Mouse (Mus musculus) kidney, adult 8-10 months (tissue): ENCODE data around the gene Tns1.
A peak's percentile ranks its signal among the peaks of the same experiment; 100 is the strongest.

Experiments used
- DNase-seq, 2 experiments: peaks; one replicate each; pipeline ENCODE4 v3.0.0; 2022

The Tns1 gene

DNA sequence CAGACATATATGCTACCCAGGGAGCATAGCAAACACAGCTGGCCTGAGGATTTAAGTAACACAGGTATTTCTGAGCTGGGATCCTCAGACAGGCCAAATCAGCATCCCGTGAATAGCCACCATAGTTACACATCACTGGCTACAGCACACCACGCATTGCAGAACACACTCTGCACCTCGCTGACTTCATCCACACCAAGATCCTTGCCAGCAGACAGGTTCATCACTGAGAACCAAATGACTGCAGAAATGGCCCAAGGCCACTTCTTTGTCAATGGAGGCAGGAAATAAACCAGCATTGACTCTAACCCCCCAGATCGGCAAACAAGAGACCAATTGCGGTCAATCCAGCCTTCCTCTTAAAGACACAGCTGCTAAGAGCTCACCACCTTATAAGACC lies 66.7 kb downstream of the Tns1 start:
- DNase-seq: peak; percentile 72 to 74

DNA sequence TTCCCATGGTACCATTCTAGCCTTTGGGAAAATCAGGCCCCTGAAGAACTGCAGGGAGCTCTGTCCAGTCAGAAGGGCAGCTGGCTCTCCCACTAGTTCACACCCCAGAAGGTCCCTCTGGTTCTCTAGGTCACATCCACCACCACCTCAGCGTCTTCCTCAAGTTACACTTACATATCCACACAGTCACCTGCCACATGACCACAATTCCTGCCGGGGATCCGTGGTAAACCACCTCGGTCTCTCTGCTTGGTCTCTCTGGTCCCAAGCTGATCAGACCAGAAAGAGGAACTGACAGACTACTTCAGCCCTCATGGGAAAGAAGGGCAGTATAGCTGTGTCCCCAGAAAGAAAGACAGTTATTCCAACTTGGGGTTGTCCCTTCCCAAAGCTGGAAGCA lies 68.7 kb downstream of the Tns1 start:
- DNase-seq: no peak

DNA sequence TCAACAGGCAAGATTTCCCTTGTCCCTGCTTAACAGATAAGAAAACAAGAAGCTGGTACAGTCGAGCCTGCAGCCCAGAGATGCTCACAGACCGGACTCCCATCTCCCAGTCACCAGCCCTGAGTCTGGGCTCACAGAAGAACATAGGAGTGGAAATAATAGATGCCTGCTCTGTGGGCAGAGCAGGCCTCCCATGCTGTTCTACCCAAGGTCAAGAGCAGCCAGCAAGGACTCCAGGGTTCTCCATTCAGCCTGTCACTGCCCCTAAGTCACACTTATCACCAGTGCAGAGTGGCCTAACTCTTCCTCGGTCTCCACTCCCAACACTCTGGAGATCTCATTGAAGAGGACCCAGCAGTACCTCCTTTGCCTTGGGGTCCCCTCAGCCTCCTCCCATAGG lies 69.8 kb downstream of the Tns1 start:
- no peak for DNase-seq

DNA sequence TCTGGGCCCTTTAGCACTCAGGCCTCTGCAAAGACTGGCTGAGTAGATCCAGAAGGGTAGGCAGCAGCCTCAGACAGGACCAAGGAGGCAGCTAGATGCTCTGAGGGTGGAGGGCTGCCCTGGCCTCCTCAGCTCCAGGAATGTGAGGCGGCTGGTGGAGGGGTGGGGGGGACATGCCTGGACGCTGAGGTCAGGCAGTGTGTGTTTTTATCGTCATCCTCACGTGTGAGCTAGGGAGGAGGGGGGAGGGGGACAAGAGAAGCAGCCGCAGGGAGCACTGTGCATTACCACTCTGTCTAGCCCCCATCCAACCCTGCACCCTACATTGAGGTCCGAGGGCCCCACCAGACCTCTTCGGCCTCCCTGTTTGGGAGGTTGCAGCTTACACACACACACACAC lies 70.2 kb downstream of the Tns1 start:
- no peak for DNase-seq

DNA sequence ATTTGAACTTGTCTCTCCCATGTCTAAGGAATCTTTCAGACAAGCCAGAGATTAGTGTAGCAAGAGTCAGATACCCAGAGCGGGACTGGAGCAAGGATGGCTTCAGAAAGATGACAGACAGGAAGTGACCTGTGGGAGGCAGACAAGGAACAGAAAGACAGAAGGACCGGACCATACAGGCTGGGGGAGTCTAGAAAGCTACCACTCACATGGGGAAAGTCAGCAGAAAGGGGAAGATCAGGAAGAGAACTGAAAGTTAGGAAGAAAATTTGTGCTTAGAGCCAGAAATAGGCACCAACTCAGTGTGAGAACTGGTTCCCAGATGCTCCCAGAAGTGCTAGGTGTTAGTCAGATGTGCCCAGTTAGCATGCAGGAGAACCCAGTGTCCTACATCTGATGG lies 71.2 kb downstream of the Tns1 start:
- no peak for DNase-seq

DNA sequence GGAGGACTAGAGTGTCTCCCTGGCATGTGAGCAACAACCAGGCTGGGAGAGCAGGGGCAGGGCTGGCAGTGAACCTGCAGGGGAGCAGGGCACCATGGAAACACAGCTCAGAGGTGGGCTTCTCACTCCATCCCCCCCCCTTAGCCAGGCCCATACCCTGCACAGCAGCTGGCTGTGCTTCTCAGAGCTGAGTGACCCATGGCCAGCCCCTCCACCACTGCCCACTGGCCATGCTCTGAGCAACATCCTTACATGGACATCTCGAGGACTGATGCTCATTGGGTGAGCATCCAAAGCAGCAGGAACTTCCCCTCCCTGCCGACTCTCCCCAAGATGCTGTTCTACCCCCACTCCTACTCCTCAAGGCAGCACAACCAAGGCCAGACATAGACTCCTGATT lies 72.9 kb downstream of the Tns1 start:
- DNase-seq: no peak

DNA sequence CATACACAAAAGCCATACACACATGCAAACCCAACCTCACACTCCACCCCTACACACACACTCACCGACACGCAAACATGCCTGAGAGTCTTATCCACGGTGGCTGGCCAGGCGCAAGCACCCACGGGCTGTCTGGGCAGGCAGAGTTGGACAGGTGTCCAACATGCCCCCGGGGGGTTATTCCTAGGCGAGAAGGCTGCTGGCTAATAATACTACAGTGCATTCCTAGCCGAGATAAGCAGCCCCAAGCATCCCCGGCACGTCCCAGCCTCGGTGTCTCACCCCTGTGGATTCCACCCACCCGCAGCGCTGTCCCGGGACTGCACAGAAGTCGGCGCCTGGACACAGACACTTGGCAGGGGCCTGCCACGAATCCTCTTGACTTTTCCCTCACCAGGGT lies 74.8 kb downstream of the Tns1 start:
- no peak for DNase-seq

DNA sequence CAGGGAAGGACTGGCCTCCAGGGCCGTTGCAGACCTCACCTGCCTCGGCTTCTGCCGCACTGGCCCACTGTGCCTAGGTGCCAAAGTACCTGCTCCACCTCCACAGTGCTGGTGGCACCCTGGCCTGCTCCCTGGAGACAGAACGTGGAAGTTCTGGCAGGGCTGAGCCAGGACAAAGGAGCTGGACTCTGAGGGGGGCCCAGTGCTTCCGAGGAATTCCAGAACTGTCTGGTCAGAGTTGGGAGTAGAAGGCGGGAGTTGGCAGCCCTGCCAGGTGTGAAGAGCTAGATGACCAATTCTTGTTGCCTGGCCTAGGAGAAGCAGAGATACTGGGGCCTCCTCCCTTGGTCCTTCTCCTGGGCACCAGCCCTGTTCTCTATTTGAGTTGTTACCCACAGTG lies 76.5 kb downstream of the Tns1 start:
- DNase-seq: peak; percentile 95

DNA sequence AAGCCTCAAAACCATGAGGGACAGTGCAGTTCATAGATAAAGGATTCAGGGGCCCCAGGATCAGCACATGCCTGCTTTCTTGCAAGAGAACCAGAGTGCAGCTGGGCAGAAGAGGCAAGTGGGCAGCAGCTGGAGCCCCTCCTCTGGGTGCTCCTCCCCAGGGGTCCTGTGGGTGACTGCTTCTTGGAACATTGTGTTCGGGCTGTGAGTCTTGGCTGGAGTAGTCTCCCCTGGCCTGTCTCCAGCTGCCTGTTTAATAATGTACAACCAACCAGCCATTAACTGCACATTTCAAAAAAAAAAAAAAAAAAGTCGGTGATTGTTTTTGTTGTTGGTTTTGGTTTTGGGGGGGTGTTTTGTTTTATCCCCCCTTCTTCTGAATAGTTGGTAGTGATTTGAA lies 76.9 kb downstream of the Tns1 start:
- DNase-seq: peak; percentile 86 to 93

DNA sequence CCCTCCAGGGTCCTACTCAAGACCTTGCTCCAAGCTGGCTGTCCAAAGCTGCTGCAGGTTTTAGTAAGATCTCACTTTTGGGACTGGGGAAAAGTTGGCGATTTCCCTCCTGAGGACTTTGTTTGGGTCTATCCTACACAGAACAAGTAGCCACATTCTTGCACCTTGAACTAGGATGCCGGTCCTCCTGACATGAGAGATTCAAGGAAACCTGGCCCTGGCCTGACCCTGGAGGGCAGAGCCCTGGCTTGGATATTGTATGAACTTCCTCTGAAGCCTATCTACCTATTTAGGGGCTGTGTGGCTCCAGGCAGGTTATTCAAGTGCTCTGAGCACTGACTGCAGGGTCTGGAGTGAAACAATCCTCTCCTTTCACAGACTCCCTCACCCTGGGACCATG lies 79.2 kb downstream of the Tns1 start:
- DNase-seq: peak in 1 of 2 experiments; percentile 58

DNA sequence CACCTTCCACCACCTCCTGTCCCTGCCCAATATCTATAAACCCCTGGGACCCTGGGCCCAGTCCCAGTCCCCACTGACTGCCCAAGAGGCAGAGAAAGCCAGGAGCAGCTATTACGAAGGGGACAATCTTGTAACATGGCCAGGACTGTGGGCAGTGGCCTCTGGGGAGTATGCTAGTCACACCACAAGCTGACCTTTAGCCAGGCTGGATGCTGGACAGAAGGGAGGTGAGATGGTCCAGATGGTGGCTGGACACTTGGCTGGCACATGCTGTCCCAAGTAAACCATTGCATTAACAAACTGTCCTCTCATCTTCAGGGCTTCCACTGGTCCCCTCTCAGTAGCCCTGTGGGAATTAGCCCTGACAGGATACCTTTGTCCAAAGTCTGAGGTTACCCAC lies 79.8 kb downstream of the Tns1 start:
- DNase-seq: peak; percentile 71 to 82

DNA sequence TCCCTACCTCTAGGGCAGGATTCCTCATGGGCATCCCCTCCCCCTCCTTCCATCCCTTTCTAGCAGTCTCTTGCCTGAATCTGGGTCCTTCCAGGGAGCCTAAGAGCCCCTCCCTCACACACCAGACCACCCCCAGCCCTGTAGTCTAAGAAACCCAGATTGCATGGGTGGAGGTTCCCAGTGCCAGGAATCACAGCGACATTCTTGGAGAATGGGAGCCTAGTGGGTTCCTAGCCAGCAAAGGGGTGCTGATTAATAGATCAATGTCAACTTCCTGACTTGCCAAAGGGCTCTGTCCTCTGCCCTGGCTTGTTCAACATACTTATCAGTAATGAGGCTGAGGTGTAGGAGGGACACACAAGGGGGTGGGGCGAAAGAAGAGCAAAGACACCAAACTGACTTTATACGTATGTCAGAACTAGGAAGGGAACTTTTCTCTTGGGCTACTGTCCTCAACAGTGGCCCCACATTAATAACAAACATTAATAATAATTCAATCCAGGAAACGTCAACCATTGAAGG lies 80.6 kb downstream of the Tns1 start:
- no peak for DNase-seq

DNA sequence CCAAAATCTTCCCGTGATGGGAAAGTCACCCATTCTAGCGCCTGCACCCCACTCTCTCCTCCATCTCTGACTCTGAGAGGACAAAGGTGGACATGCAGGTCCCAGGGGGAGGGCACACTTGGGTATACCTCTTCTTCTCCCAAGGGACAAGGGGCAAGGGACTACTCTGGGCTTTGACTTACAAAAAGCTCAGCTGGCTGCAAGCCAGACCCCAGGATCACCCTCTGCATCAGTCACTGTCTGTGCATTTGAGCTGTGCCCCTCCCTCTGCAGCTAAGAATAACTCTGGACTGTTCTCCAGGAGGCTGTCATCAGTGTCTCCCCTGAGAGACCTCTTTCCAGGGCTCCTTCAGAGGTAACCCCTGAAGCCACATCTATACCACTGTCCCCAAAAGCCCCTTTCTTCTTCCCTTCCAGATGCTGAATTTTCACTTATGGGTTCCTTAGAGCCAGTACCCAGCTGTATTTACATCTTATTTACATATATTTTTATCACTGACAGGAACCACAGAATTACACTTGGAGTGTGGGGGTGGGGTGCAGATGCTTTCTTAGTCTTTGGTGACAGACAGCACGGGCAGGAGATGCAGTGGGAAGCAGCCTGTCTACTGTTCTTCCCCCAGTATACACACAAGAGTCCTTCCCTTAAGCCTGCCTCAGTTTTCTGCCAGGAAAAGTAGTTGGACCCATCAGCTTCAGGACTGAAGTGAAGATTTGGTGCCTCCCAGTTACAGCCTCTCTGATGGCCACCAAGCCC lies 81.4 kb downstream of the Tns1 start:
- DNase-seq: peak; percentile 63 to 74

DNA sequence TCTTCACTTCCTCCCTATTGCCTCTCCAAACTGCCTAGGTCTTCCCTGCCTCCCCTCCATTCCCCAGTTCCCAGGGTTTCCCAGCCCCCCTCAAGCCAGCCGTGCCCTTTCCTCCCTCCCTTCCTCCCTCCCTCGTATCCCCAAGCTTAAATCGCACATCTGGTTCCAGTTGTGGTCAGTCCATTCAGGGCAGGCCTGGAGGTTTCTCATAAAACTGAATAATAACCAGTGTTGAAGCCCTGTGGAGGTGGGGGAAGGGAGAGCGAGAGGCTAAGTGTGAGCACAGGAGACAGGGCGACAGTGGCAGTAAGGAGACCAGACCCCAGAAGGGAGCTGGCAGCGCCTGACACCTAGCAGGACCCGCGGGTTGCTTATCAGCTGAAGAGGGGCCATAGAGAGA lies 82.6 kb downstream of the Tns1 start:
- no peak for DNase-seq

DNA sequence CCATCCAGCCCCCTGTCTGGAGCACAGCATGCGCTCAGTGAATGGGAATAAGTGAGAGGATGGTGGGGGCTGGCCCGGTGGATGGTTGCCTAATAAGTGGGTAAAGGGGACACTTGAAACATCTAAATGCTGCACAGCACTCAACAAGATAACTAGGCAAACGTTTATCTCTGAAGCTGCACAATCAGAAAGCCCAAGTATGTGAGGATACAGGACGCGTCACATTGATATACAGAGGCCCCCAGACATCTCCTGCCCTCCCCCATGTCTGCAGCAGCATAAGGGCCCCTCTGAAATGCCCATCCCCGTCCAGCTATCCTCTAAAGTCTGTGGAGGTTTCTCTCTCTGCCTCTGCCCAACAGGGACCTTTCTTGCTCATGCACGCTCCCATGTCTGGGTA lies 83.1 kb downstream of the Tns1 start:
- DNase-seq: no peak

DNA sequence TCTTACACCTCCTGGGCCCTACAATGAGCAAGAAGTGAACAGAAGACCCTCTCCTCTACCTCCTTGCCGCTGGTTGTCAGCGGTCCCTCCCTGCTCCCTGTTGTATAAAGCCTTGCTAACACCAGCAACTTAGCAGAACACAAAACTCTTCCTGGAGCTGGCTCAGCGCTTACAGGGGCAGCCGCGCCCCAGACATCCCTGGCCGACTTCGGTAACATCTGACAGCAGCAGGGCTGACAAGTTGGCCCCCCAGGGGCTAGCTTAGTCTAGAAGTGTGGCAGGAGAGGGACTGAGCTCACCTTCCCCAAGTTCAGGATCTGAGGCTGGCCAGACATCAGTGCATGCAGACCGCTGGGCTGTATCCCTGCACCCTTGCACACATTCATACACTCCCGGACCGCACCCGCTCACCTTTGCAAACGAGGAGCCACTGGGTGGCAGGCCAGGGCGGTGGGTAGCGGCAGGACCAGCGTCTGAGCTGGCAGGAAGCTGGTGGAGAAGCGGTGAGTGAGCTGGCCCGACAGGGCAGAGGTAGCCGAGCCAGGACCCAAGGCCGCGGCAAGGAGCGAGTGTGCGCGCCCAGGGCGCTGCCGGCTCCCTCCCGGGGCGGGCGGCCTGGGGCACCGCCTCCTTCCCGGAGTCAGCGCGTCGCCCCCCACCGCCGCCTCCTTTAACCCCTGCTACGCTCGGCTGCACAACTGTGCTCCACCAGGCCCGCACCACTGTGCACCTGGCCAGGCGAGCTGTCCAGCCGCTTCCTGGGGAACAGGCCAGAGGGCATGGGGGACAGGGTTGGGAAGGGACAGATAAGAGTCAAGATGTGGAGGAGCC lies 87.5 kb downstream of the Tns1 start:
- DNase-seq: peak; percentile 83 to 87

DNA sequence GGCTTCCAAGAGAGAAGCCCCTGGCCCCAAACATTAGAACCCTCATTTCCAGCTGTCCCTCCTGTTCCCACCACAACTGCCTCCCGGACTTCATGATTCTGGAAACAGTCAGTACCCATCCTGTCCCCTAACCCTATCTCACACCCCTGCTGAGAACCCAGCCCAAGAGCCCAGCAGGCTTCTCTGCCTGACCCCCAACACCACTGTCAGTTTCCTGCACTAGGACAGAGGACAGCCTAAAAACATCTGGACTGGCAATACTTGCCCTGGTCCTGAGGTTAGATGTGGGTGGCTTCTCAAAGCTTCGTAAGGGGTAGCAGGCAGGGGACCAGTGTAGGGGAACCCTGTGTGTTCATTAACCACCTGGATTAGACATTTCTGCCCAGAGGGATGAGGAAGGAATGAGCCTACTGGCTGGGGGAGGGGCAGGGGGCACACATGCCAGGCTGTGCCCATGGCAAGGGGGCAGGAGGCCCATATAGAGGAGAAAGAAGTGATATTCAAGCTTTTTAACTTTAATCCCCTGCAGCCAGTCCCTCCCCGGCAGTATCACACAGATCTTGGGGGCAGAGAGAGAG lies 88.2 kb downstream of the Tns1 start:
- DNase-seq: peak; percentile 93

DNA sequence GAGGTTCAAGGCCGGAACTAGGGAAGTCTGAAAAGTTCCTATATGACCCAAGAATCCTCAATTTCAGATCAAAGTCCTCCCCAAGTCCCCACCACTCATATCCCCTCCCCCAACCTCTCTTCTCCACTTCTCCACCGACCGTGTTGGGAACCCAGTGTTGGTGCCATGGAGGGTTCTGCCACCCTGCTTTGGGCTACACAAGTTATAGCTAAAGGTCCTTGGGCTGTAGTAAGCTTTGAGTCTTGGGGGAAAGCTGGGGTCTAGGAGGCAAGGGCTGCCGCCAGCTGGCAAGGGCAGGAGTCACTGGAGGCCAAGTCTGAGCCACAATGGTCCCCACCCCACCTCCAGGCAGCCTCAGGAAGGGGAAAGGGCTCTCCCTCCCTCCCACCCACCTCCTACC lies 88.8 kb downstream of the Tns1 start:
- DNase-seq: no peak

DNA sequence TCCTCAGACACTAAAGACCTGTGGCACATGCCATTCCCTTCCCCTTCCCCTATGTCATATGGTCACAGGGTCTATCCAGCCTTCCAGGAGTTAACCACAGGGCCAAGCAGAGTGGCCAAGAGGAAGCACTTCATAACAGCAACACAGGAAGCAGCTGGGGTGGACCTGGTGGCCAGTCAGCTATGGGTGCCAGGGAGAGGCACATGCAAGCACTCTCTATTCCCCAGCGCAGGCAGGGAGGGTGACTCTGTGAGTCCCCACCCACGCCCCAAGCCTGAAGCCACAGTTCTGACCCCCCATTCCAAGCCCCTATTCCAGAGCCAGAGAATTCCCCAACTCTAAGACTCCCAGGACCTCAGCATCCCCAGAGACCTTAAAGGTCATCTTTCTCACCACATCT lies 89.5 kb downstream of the Tns1 start:
- peak in 1 of 2 experiments; percentile 72 for DNase-seq

DNA sequence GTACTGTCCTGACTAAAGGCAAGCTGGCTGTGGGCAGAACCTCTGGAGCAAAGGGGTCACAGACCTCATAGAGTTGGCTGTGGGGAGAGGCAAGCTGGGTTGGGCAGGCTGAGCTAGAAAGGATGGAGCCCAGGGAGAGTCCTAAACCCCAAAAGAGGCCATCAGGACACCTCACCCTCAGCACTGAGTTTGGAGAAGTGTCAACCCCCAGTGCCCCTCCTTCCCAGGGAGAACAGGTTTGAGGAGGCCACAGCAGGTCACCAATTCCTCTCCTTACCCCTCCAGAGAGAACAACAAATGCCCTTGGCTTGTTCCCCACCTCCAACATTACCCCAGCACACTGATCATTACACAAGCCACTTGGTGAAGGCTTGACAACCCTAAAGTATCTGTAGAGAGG lies 90.0 kb downstream of the Tns1 start:
- no peak for DNase-seq

DNA sequence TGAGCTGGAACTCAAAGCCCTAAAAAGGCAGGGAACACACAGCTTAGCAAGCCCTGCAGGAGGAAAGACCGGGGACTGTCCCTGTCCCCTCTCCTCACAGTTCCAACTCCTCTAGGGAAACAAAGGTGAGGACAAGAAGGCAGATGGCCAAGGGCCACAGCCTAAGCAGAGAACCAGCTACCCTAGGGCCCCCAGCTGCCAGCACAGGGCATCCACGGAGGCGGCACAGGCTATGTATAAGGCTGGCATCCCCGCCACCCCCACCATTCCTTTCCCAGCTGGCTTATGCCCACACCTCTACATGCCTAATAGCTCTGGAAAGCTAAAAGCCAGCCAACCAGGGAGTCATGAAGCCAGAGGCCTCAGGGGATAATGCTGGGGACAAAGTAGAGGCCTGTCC lies 90.8 kb downstream of the Tns1 start:
- DNase-seq: peak; percentile 74 to 76

DNA sequence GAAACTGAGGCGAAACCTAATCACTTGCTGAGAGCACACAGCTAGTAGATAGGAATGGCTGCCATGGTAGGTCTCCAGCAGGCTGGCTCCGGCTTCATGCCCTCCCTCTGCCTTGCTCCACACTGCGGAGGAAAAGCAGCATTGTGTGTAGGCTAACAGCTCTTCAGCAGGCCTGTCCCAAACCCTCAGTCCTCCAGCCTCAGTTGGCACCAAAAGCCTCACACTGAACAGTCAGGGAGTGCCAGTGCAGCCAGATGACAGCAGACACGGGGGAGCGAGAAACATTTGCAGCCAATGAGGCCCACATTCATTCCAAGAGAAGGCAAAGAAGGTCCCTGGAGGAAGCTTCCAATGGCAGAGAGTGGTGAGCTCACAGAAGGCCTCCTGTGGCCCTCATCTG lies 91.3 kb downstream of the Tns1 start:
- no peak for DNase-seq

DNA sequence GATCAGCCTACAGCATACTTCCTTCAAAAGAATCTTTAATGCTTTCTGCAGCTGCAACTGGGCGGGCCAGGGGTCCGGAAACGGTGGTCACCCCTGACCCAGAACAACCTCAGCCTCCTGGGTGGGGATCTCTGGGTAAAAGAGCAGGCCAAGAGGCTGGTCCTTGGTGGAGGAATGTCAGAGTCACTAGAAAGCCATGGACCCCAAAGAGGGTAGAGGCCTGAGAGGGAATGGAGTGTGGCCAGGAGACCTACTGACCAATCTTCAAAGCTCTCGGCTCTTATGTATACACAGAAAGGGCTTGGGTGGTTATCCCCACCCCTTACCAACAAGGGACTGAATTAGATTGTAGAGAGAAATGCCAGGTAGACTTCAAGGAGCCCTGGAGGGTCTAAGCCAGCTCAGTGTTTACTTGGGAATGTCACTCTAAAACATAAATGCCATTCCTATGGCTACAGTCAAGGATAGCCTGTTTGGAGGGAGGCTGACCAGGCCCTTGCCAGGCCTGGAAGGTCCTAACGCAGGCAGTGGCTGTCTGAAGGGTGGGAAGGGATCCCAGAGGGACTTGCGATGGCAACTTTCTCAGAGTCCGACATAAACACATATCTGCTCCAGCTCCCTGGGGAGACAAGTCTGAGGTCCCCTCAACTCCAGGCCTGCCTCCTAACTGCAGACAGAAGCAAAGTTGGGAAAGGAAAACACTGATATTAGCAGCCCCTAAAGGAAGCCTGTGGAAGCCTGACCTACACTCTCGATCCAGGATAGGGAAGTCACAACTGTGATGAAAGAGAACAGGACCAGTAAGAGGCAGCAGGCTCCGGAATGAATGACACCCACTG lies 92.3 kb downstream of the Tns1 start:
- DNase-seq: no peak
